Mouse (Mus musculus): ENCODE measurements around the gene Fam234b. TPM values are rescaled to one million over a fixed set of nuclear protein-coding genes. Genes with fewer than 3 reads are reported as not detected.

Fam234b gene
- polyA plus RNA-seq, 1 experiment from 2014 or later: 5.7 TPM

- H3K36me3 ChIP-seq (ENCODE audit: insufficient read depth, low read length): no peaks in the 10 kb centered on the region
- TF ChIP-seq CTCF (IDR thresholded peaks at IDR 0.05) (no peak), EP300 (IDR thresholded peaks at IDR 0.05) (no peak)
- no peak overlapping the region for H3K4me2 ChIP-seq (replicated peaks; ENCODE audit: low read depth, low read length)
- no peak overlapping the region for H3K4me3 ChIP-seq (ENCODE audit: low read depth, low read length)
- no peaks in the 10 kb centered on the region for H3K9me3 ChIP-seq (ENCODE audit: low read length)
- no peak overlapping the region for H3K9ac ChIP-seq (replicated peaks; ENCODE audit: low read depth)
- DNase-seq (ENCODE audit: low spot score): no peak
- H3K4me1 ChIP-seq (ENCODE audit: insufficient read depth, low read depth, low read length): peaks cover 7% of the 10 kb centered on the region; the same call in 1 of the 2 replicates
- no peak overlapping the region for H3K27ac ChIP-seq (ENCODE audit: low read length)
- 66% methylated on average over 14 of the region's 14 CpGs for WGBS
- ATAC-seq: no peak
- no peaks in the 10 kb centered on the region for H3K27me3 ChIP-seq (replicated peaks; ENCODE audit: insufficient read depth, low read length)
Measured at GRCm38 (mm10) chr6:135171736-135172135, 26.0 kb upstream of the Fam234b start.

GRCm38 (mm10) chr6:135175014-135175413 lies 22.8 kb upstream of the Fam234b start:
- Histone ChIP-seq H3K27ac (ENCODE audit: low read length) (no peak overlapping the region), H3K9me3 (ENCODE audit: low read length) (no peaks in the 10 kb centered on the region), H3K4me2 (replicated peaks; ENCODE audit: low read depth, low read length) (no peak overlapping the region), H3K9ac (replicated peaks; ENCODE audit: low read depth) (no peak overlapping the region), H3K4me1 (ENCODE audit: insufficient read depth, low read depth, low read length) (no peaks in the 10 kb centered on the region), H3K36me3 (ENCODE audit: insufficient read depth, low read length) (no peaks in the 10 kb centered on the region), H3K4me3 (ENCODE audit: low read depth, low read length) (no peak overlapping the region), H3K27me3 (replicated peaks; ENCODE audit: insufficient read depth, low read length) (no peaks in the 10 kb centered on the region)
- WGBS: 96% methylated on average over 1 of the region's 1 CpGs
- TF ChIP-seq EP300 (IDR thresholded peaks at IDR 0.05) (no peak), CTCF (IDR thresholded peaks at IDR 0.05) (no peak)
- no peak for ATAC-seq
- no peak for DNase-seq (ENCODE audit: low spot score)

- H3K36me3 ChIP-seq (ENCODE audit: insufficient read depth, low read length): no peaks in the 10 kb centered on the region
- no peak overlapping the region for H3K9ac ChIP-seq (replicated peaks; ENCODE audit: low read depth)
- no peak overlapping the region for H3K4me3 ChIP-seq (ENCODE audit: low read depth, low read length)
- DNase-seq (ENCODE audit: low spot score) (no peak), ATAC-seq (no peak)
- H3K27me3 ChIP-seq (replicated peaks; ENCODE audit: insufficient read depth, low read length): 0 out of 2 replicates have a peak, but pooled peaks cover 3% of the 10 kb centered on the region
- no peak overlapping the region for H3K27ac ChIP-seq (ENCODE audit: low read length)
- no peak overlapping the region for H3K4me2 ChIP-seq (replicated peaks; ENCODE audit: low read depth, low read length)
- H3K9me3 ChIP-seq (ENCODE audit: low read length): no peaks in the 10 kb centered on the region
- TF ChIP-seq CTCF (IDR thresholded peaks at IDR 0.05) (no peak), EP300 (IDR thresholded peaks at IDR 0.05) (no peak)
- no peaks in the 10 kb centered on the region for H3K4me1 ChIP-seq (ENCODE audit: insufficient read depth, low read depth, low read length)
Measured at GRCm38 (mm10) chr6:135177271-135177670, 20.5 kb upstream of the Fam234b start.

GRCm38 (mm10) chr6:135178599-135178998 lies 19.2 kb upstream of the Fam234b start:
- DNase-seq (ENCODE audit: low spot score) (no peak), ATAC-seq (no peak)
- no peaks in the 10 kb centered on the region for H3K4me1 ChIP-seq (ENCODE audit: insufficient read depth, low read depth, low read length)
- H3K27ac ChIP-seq (ENCODE audit: low read length): no peak overlapping the region
- 0 out of 2 replicates have a peak, but pooled peaks cover 3% of the 10 kb centered on the region for H3K27me3 ChIP-seq (replicated peaks; ENCODE audit: insufficient read depth, low read length)
- no peak overlapping the region for H3K4me3 ChIP-seq (ENCODE audit: low read depth, low read length)
- H3K36me3 ChIP-seq (ENCODE audit: insufficient read depth, low read length): no peaks in the 10 kb centered on the region
- no peaks in the 10 kb centered on the region for H3K9me3 ChIP-seq (ENCODE audit: low read length)
- 36% methylated on average over 3 of the region's 3 CpGs for WGBS
- TF ChIP-seq CTCF (IDR thresholded peaks at IDR 0.05) (no peak), EP300 (IDR thresholded peaks at IDR 0.05) (no peak)
- H3K4me2 ChIP-seq (replicated peaks; ENCODE audit: low read depth, low read length): no peak overlapping the region
- no peak overlapping the region for H3K9ac ChIP-seq (replicated peaks; ENCODE audit: low read depth)

GRCm38 (mm10) chr6:135182925-135183324 lies 14.9 kb upstream of the Fam234b start:
- TF ChIP-seq CTCF (IDR thresholded peaks at IDR 0.05) (peak; percentile 42), EP300 (IDR thresholded peaks at IDR 0.05) (no peak)
- ATAC-seq: no peak
- Histone ChIP-seq H3K27ac (ENCODE audit: low read length) (no peak overlapping the region), H3K9ac (replicated peaks; ENCODE audit: low read depth) (no peak overlapping the region), H3K27me3 (replicated peaks; ENCODE audit: insufficient read depth, low read length) (0 out of 2 replicates have a peak, but pooled peaks cover 3% of the 10 kb centered on the region), H3K36me3 (ENCODE audit: insufficient read depth, low read length) (no peaks in the 10 kb centered on the region), H3K4me3 (ENCODE audit: low read depth, low read length) (no peak overlapping the region), H3K4me2 (replicated peaks; ENCODE audit: low read depth, low read length) (no peak overlapping the region), H3K4me1 (ENCODE audit: insufficient read depth, low read depth, low read length) (no peaks in the 10 kb centered on the region), H3K9me3 (ENCODE audit: low read length) (no peaks in the 10 kb centered on the region)
- 48% methylated on average over 5 of the region's 5 CpGs for WGBS
- DNase-seq (ENCODE audit: low spot score): no peak

- peak; percentile 55 for DNase-seq (ENCODE audit: low spot score)
- 0 out of 2 replicates have a peak, but pooled peaks cover 3% of the 10 kb centered on the region for H3K27me3 ChIP-seq (replicated peaks; ENCODE audit: insufficient read depth, low read length)
- 23% methylated on average over 8 of the region's 8 CpGs for WGBS
Measured at GRCm38 (mm10) chr6:135183961-135184360, 13.8 kb upstream of the Fam234b start.

More at GRCm38 (mm10) chr6:135183961-135184360, 13.8 kb upstream of the Fam234b start:
- no peak for ATAC-seq
- TF ChIP-seq EP300 (IDR thresholded peaks at IDR 0.05): no peak
- peak; percentile 48 for TF ChIP-seq CTCF (IDR thresholded peaks at IDR 0.05)
- no peak overlapping the region for H3K4me3 ChIP-seq (ENCODE audit: low read depth, low read length)
- no peak overlapping the region for H3K9ac ChIP-seq (replicated peaks; ENCODE audit: low read depth)
- H3K4me1 ChIP-seq (ENCODE audit: insufficient read depth, low read depth, low read length): no peaks in the 10 kb centered on the region
- H3K36me3 ChIP-seq (ENCODE audit: insufficient read depth, low read length): no peaks in the 10 kb centered on the region
- no peaks in the 10 kb centered on the region for H3K9me3 ChIP-seq (ENCODE audit: low read length)
- H3K4me2 ChIP-seq (replicated peaks; ENCODE audit: low read depth, low read length): no peak overlapping the region
- H3K27ac ChIP-seq (ENCODE audit: low read length): no peak overlapping the region

All from lung, postnatal 0 days (tissue).